Comparison of ENCODE assay signal across 25 mouse cellular contexts in the genomic region with DNA sequence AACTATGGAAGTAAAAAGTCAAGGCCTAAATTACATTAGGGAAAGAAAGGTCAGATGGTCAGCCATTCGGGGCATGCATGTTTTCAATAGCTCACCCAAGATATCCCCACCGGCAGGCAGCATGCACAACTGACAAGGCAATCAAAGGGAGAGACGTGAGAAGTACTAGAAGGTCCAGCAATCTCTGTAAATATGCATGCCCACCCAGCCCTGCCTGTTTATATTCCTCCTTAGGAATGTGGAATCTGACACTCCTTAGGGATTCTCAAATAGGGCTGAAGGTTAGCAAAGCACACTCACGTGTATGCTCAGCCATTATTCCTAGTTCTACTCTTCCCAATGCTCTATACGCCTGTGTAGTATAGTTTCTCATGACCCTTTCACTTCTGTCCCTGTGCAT. TPM values are rescaled to one million over a fixed set of nuclear protein-coding genes. Genes with fewer than 3 reads are reported as not detected.
DNase-seq lines count a peak whose midpoint lies in the region; ATAC-seq and TF ChIP-seq lines count a peak whose summit lies in the region.
"Had no signal": no experiment of that assay in that cellular context is flagged by ENCODE, and none has a peak within 500 bp of the region (broad histone marks: within the 10 kb centered on the region; RNA-seq: fewer than 3 reads in every experiment).

No protein-coding gene starts in this region.

- H3K4me1 ChIP-seq in heart, embryonic 12.5 days (replicated peaks), result peaks cover 17% of the 10 kb centered on the region
- 0 out of 2 replicates have a peak, but pooled peaks cover 3% of the 10 kb centered on the region for H3K4me1 ChIP-seq in lung, embryonic 14.5 days (ENCODE audit: insufficient read depth)
- no peaks in the 10 kb centered on the region; the same call in 1 of the 2 replicates for H3K4me1 ChIP-seq in stomach, postnatal 0 days (replicated peaks; ENCODE audit: control insufficient read depth, insufficient read depth)
- H3K4me1 ChIP-seq in limb, embryonic 10.5 days, result no peaks in the 10 kb centered on the region
- H3K4me1 ChIP-seq: forebrain, embryonic 12.5 days; hindbrain, embryonic 15.5 days; midbrain, embryonic 13.5 days; neural tube, embryonic 15.5 days had no signal

- H3K27ac ChIP-seq in heart, embryonic 12.5 days (ENCODE audit: poor library complexity, severe bottlenecking), result 0 out of 2 replicates have a peak overlapping the region, but pooled peaks have one; percentile 16
- H3K27ac ChIP-seq in lung, embryonic 14.5 days (ENCODE audit: low read depth), result no peak overlapping the region
- no peak overlapping the region for H3K27ac ChIP-seq in stomach, postnatal 0 days (replicated peaks)
- H3K27ac ChIP-seq in limb, embryonic 10.5 days, result no peak overlapping the region
- H3K27ac ChIP-seq: forebrain, embryonic 12.5 days; heart, embryonic 15.5 days; hindbrain, embryonic 15.5 days; layer of hippocampus, adult 2 months; limb, embryonic 12.5 days; liver, embryonic 13.5 days; macrophage; midbrain, embryonic 13.5 days; neural tube, embryonic 15.5 days had no signal

- H3K9me3 ChIP-seq in heart, embryonic 12.5 days (replicated peaks), result no peaks in the 10 kb centered on the region
- H3K9me3 ChIP-seq in lung, embryonic 14.5 days (ENCODE audit: low read depth, low read length), result no peaks in the 10 kb centered on the region
- H3K9me3 ChIP-seq in stomach, postnatal 0 days (ENCODE audit: control insufficient read depth, low read length), result no peaks in the 10 kb centered on the region
- no peaks in the 10 kb centered on the region for H3K9me3 ChIP-seq in limb, embryonic 10.5 days (replicated peaks)
- H3K9me3 ChIP-seq: forebrain, embryonic 12.5 days; heart, embryonic 15.5 days; hindbrain, embryonic 15.5 days; limb, embryonic 12.5 days; liver, embryonic 13.5 days; midbrain, embryonic 13.5 days; neural tube, embryonic 15.5 days had no signal

- no peak overlapping the region for H3K4me3 ChIP-seq in heart, embryonic 12.5 days
- H3K4me3 ChIP-seq in lung, embryonic 14.5 days (ENCODE audit: low read depth, low read length), result no peak overlapping the region
- H3K4me3 ChIP-seq in stomach, postnatal 0 days (ENCODE audit: low read depth, low read length), result no peak overlapping the region
- H3K4me3 ChIP-seq in limb, embryonic 10.5 days, result no peak overlapping the region
- H3K4me3 ChIP-seq: forebrain, embryonic 12.5 days; heart, embryonic 15.5 days; hindbrain, embryonic 15.5 days; layer of hippocampus, adult 2 months; limb, embryonic 12.5 days; liver, embryonic 13.5 days; midbrain, embryonic 13.5 days; myocyte; neural tube, embryonic 15.5 days had no signal

- H3K4me2 ChIP-seq in heart, embryonic 12.5 days, result no peak overlapping the region
- no peak overlapping the region for H3K4me2 ChIP-seq in lung, embryonic 14.5 days
- no peak overlapping the region for H3K4me2 ChIP-seq in stomach, postnatal 0 days (replicated peaks; ENCODE audit: low read depth)
- H3K4me2 ChIP-seq: forebrain, embryonic 12.5 days; heart, embryonic 15.5 days; hindbrain, embryonic 15.5 days; limb, embryonic 12.5 days; liver, embryonic 13.5 days; midbrain, embryonic 13.5 days; neural tube, embryonic 15.5 days had no signal

- TF ChIP-seq CTCF in lung, embryonic 14.5 days (IDR thresholded peaks at IDR 0.05; ENCODE audit: low read depth), result no peak
- no peak for TF ChIP-seq CTCF in stomach, postnatal 0 days (IDR thresholded peaks at IDR 0.05; ENCODE audit: low read depth)

- TF ChIP-seq EP300 in stomach, postnatal 0 days (optimal IDR thresholded peaks at IDR 0.05), result no peak

- H3K9ac ChIP-seq in heart, embryonic 12.5 days, result no peak overlapping the region
- H3K9ac ChIP-seq in lung, embryonic 14.5 days, result no peak overlapping the region
- H3K9ac ChIP-seq in stomach, postnatal 0 days (ENCODE audit: low read length), result no peak overlapping the region
- H3K9ac ChIP-seq: forebrain, embryonic 12.5 days; heart, embryonic 15.5 days; hindbrain, embryonic 15.5 days; limb, embryonic 12.5 days; liver, embryonic 13.5 days; midbrain, embryonic 13.5 days; neural tube, embryonic 15.5 days had no signal

- peak; percentile 29; the same call in 1 of the 2 replicates for ATAC-seq in heart, embryonic 12.5 days (ENCODE audit: insufficient number of reproducible peaks, low FRiP score)
- peak; percentile 29; the same call in 1 of the 2 replicates for ATAC-seq in lung, embryonic 14.5 days (ENCODE audit: insufficient read depth)
- ATAC-seq in stomach, postnatal 0 days (ENCODE audit: low FRiP score, low TSS enrichment), result 0 out of 2 replicates have a peak, but pooled peaks have one; percentile 21
- ATAC-seq: midbrain, embryonic 13.5 days had no signal

- no peak for DNase-seq in heart, postnatal 10 days
- no peak for DNase-seq in lung, embryonic 14.5 days
- DNase-seq in lung, postnatal 36 days, result no peak
- DNase-seq in embryo, embryonic 11 days, result peak; percentile 37
- DNase-seq in stomach, postnatal 0 days (ENCODE audit: low spot score), result no peak
- no peak for DNase-seq in MN1 (ENCODE audit: low spot score)
- no peak for DNase-seq in limb, embryonic 10.5 days (ENCODE audit: low spot score)
- DNase-seq: adrenal gland, postnatal 25 days; B cell, adult 2 months; cerebellum, adult 2 months; gastrocnemius, postnatal 14 days; kidney, adult 8-10 months; liver, embryonic 13.5 days; right cerebral cortex, postnatal 25 days; thymus, postnatal 36 days had no signal

- 24% methylated on average over 5 of the region's 5 CpGs for WGBS in heart, embryonic 12.5 days
- WGBS in lung, embryonic 14.5 days, result 23% methylated on average over 5 of the region's 5 CpGs
- 40% methylated on average over 5 of the region's 5 CpGs for WGBS in stomach, postnatal 0 days
- 63% methylated on average over 5 of the region's 5 CpGs for WGBS in limb, embryonic 10.5 days

- no peaks in the 10 kb centered on the region for H3K27me3 ChIP-seq in heart, embryonic 12.5 days (replicated peaks)
- H3K27me3 ChIP-seq in lung, embryonic 14.5 days (ENCODE audit: insufficient read depth, low read length), result no peaks in the 10 kb centered on the region
- no peaks in the 10 kb centered on the region for H3K27me3 ChIP-seq in stomach, postnatal 0 days (ENCODE audit: control insufficient read depth, insufficient read depth, low read length)
- no peaks in the 10 kb centered on the region for H3K27me3 ChIP-seq in limb, embryonic 10.5 days (ENCODE audit: low read depth, poor library complexity, severe bottlenecking)
- H3K27me3 ChIP-seq: forebrain, embryonic 12.5 days; heart, embryonic 15.5 days; hindbrain, embryonic 15.5 days; limb, embryonic 12.5 days; liver, embryonic 13.5 days; midbrain, embryonic 13.5 days; neural tube, embryonic 15.5 days had no signal

- H3K36me3 ChIP-seq in heart, embryonic 12.5 days, result no peaks in the 10 kb centered on the region
- H3K36me3 ChIP-seq in lung, embryonic 14.5 days (ENCODE audit: insufficient read depth), result no peaks in the 10 kb centered on the region
- H3K36me3 ChIP-seq in stomach, postnatal 0 days (ENCODE audit: control insufficient read depth, insufficient read depth, low read length), result no peaks in the 10 kb centered on the region
- H3K36me3 ChIP-seq in limb, embryonic 10.5 days, result no peaks in the 10 kb centered on the region
- H3K36me3 ChIP-seq: heart, embryonic 15.5 days; limb, embryonic 12.5 days; liver, embryonic 13.5 days had no signal

- intact Hi-C loops in heart, postnatal 10 days (cut with DNase I), result no loop called here

RNA-seq across cellular contexts. Expression of a gene that starts 9.7 kb away (rescaled TPM):
- polyA plus RNA-seq in heart, embryonic 12.5 days (2016; fragmentation: Nextera tagmentation; extraction: Ambion mirVana), result 58.7 and 59.2 TPM in 2 replicates
- total RNA-seq in heart, postnatal 10 days (2021), result 10 to 100 TPM; 39.9 to 61.7 TPM
- polyA plus RNA-seq in lung, embryonic 14.5 days (2014; fragmentation: Nextera tagmentation; extraction: Ambion mirVana), result 47.3 and 48.0 TPM in 2 replicates
- 9.7 and 13.2 TPM in 2 replicates for polyA plus RNA-seq in stomach, postnatal 0 days (2015; fragmentation: Nextera tagmentation; extraction: Ambion mirVana)
- polyA plus RNA-seq in limb, embryonic 10.5 days (2016; fragmentation: Nextera tagmentation; extraction: Ambion mirVana), result 38.9 and 50.2 TPM in 2 replicates

RNA-seq across cellular contexts. Expression of a gene that starts 46.9 kb away (rescaled TPM):
- polyA plus RNA-seq in heart, embryonic 12.5 days (2016; fragmentation: Nextera tagmentation; extraction: Ambion mirVana), result 0.74 and 0.89 TPM in 2 replicates
- total RNA-seq in heart, postnatal 10 days (2021), result under 1 TPM; 0.19 to 0.27 TPM
- polyA plus RNA-seq in lung, embryonic 14.5 days (2014; fragmentation: Nextera tagmentation; extraction: Ambion mirVana), result 0.78 TPM in 2 replicates
- polyA plus RNA-seq in stomach, postnatal 0 days (2015; fragmentation: Nextera tagmentation; extraction: Ambion mirVana), result 2.2 and 2.4 TPM in 2 replicates
- polyA plus RNA-seq in limb, embryonic 10.5 days (2016; fragmentation: Nextera tagmentation; extraction: Ambion mirVana), result 0.92 and 1.1 TPM in 2 replicates
